ENCODE assay signal across 8 mouse cellular contexts in genomic region chr7:44353601-44354340, GRCm38 (mm10). TPM values are rescaled to one million over a fixed set of nuclear protein-coding genes. Genes with fewer than 3 reads are reported as not detected.
DNase-seq lines count a peak whose midpoint lies in the region; ATAC-seq and TF ChIP-seq lines count a peak whose summit lies in the region.

No protein-coding gene starts in this region.

- H3K4me2 ChIP-seq in midbrain, postnatal 0 days (ENCODE audit: low read depth, low read length, poor library complexity, severe bottlenecking) = no peak overlapping the region
- H3K4me2 ChIP-seq in limb, embryonic 14.5 days (replicated peaks; ENCODE audit: low read depth, low read length, severe bottlenecking) = peak overlapping the region; percentile 27
- H3K4me2 ChIP-seq in stomach, postnatal 0 days (replicated peaks; ENCODE audit: low read depth) = no peak overlapping the region

- no peak overlapping the region for H3K9ac ChIP-seq in midbrain, postnatal 0 days (replicated peaks; ENCODE audit: low read length, poor library complexity, severe bottlenecking)
- no peak overlapping the region for H3K9ac ChIP-seq in limb, embryonic 14.5 days (ENCODE audit: low read depth, low read length, severe bottlenecking)
- no peak overlapping the region for H3K9ac ChIP-seq in stomach, postnatal 0 days (ENCODE audit: low read length)

- no peaks in the 10 kb centered on the region for H3K9me3 ChIP-seq in midbrain, embryonic 10.5 days (replicated peaks)
- no peaks in the 10 kb centered on the region for H3K9me3 ChIP-seq in midbrain, postnatal 0 days (ENCODE audit: low read length)
- H3K9me3 ChIP-seq in limb, embryonic 14.5 days (ENCODE audit: control insufficient read depth, low read length) = no peaks in the 10 kb centered on the region
- no peaks in the 10 kb centered on the region for H3K9me3 ChIP-seq in stomach, postnatal 0 days (ENCODE audit: control insufficient read depth, low read length)

- no peak for ATAC-seq in midbrain, postnatal 0 days (ENCODE audit: low FRiP score)
- ATAC-seq in limb, embryonic 14.5 days (ENCODE audit: low FRiP score, low read depth) = no peak
- ATAC-seq in stomach, postnatal 0 days (ENCODE audit: low FRiP score, low TSS enrichment) = 0 out of 2 replicates have a peak, but pooled peaks have one; percentile 31

- no peak overlapping the region for H3K27ac ChIP-seq in midbrain, embryonic 10.5 days (replicated peaks)
- no peak overlapping the region for H3K27ac ChIP-seq in midbrain, postnatal 0 days (ENCODE audit: low read depth, low read length)
- H3K27ac ChIP-seq in limb, embryonic 14.5 days (replicated peaks; ENCODE audit: low read depth, low read length) = no peak overlapping the region
- no peak overlapping the region for H3K27ac ChIP-seq in stomach, postnatal 0 days (replicated peaks)

- WGBS in midbrain, embryonic 10.5 days = 2% methylated on average over 35 of the region's 35 CpGs
- WGBS in midbrain, postnatal 0 days = 15% methylated on average over 31 of the region's 35 CpGs
- 2% methylated on average over 31 of the region's 35 CpGs for WGBS in limb, embryonic 14.5 days
- 3% methylated on average over 33 of the region's 35 CpGs for WGBS in stomach, postnatal 0 days

- TF ChIP-seq EP300 in stomach, postnatal 0 days (optimal IDR thresholded peaks at IDR 0.05) = no peak

- H3K4me3 ChIP-seq in midbrain, embryonic 10.5 days = peak overlapping the region; percentile 46
- H3K4me3 ChIP-seq in midbrain, postnatal 0 days (ENCODE audit: low read depth, low read length) = no peak overlapping the region
- peak overlapping the region; percentile 24 for H3K4me3 ChIP-seq in limb, embryonic 14.5 days (replicated peaks; ENCODE audit: low read length)
- no peak overlapping the region for H3K4me3 ChIP-seq in stomach, postnatal 0 days (ENCODE audit: low read depth, low read length)

- no peak for TF ChIP-seq CTCF in midbrain, postnatal 0 days (IDR thresholded peaks at IDR 0.05)
- TF ChIP-seq CTCF in stomach, postnatal 0 days (IDR thresholded peaks at IDR 0.05; ENCODE audit: low read depth) = no peak

- H3K36me3 ChIP-seq in midbrain, embryonic 10.5 days = no peaks in the 10 kb centered on the region
- peaks cover 34% of the 10 kb centered on the region for H3K36me3 ChIP-seq in midbrain, postnatal 0 days (ENCODE audit: insufficient read depth, low read length)
- H3K36me3 ChIP-seq in limb, embryonic 14.5 days (ENCODE audit: control insufficient read depth, insufficient read depth, low read length) = no peaks in the 10 kb centered on the region
- H3K36me3 ChIP-seq in stomach, postnatal 0 days (ENCODE audit: control insufficient read depth, insufficient read depth, low read length) = no peaks in the 10 kb centered on the region

- peaks cover 80% of the 10 kb centered on the region for H3K4me1 ChIP-seq in midbrain, embryonic 10.5 days
- H3K4me1 ChIP-seq in midbrain, postnatal 0 days (ENCODE audit: insufficient read depth, low read length) = no peaks in the 10 kb centered on the region
- H3K4me1 ChIP-seq in limb, embryonic 14.5 days (ENCODE audit: control insufficient read depth, insufficient read depth, low read length) = peaks cover 10% of the 10 kb centered on the region; the same call in 1 of the 2 replicates
- H3K4me1 ChIP-seq in stomach, postnatal 0 days (replicated peaks; ENCODE audit: control insufficient read depth, insufficient read depth) = no peaks in the 10 kb centered on the region

- no peak for TF ChIP-seq POLR2A in limb, embryonic 14.5 days (IDR thresholded peaks at IDR 0.05; ENCODE audit: borderline replicate concordance, extremely low read depth, insufficient read depth, insufficient read length)

- peak; percentile 91 for DNase-seq in heart, adult 11 months
- no peak for DNase-seq in heart, adult 9 months (ENCODE audit: low spot score in 2 of 2)
- peak; percentile 62 for DNase-seq in midbrain, embryonic 10.5 days (ENCODE audit: low spot score)
- DNase-seq in midbrain, postnatal 0 days (ENCODE audit: low spot score) = no peak
- DNase-seq in limb, embryonic 14.5 days (ENCODE audit: low spot score) = no peak
- DNase-seq in stomach, postnatal 0 days (ENCODE audit: low spot score) = peak; percentile 70
- no peak for DNase-seq in thymus, postnatal 14 days
- no peak for DNase-seq in yolk sac, embryonic 10.5 days (ENCODE audit: low spot score)

- H3K27me3 ChIP-seq in midbrain, embryonic 10.5 days (ENCODE audit: low read depth, poor library complexity, severe bottlenecking) = peaks cover 99% of the 10 kb centered on the region
- H3K27me3 ChIP-seq in midbrain, postnatal 0 days (ENCODE audit: insufficient read depth, low read length) = peaks cover 5% of the 10 kb centered on the region; the same call in 1 of the 2 replicates
- peaks cover 83% of the 10 kb centered on the region for H3K27me3 ChIP-seq in limb, embryonic 14.5 days (ENCODE audit: control insufficient read depth, insufficient read depth, low read length)
- H3K27me3 ChIP-seq in stomach, postnatal 0 days (ENCODE audit: control insufficient read depth, insufficient read depth, low read length) = peaks cover 34% of the 10 kb centered on the region

RNA-seq across cellular contexts. Expression of gene Syt3, which starts 30.1 kb away (rescaled TPM):
- 1.9 and 2.0 TPM in 2 replicates for polyA plus RNA-seq in midbrain, embryonic 10.5 days (2016; fragmentation: Nextera tagmentation; extraction: Ambion mirVana)
- 119 and 144 TPM in 2 replicates for total RNA-seq in midbrain, postnatal 0 days (2014; rRNA removed)
- 88.4 and 96.7 TPM in 2 replicates for polyA plus RNA-seq in midbrain, postnatal 0 days (2015; fragmentation: Nextera tagmentation; extraction: Ambion mirVana)
- polyA plus RNA-seq in limb, embryonic 14.5 days (2012; rRNA removed) = 3.3 and 3.8 TPM in 2 replicates
- polyA plus RNA-seq in limb, embryonic 14.5 days (2014; fragmentation: Nextera tagmentation; extraction: Ambion mirVana) = 2.2 and 4.6 TPM in 2 replicates
- 1.2 and 1.4 TPM in 2 replicates for polyA plus RNA-seq in stomach, postnatal 0 days (2015; fragmentation: Nextera tagmentation; extraction: Ambion mirVana)

RNA-seq across cellular contexts. Expression of gene 1700008O03Rik, which starts 31.8 kb away (rescaled TPM):
- 1.7 TPM in 2 replicates for polyA plus RNA-seq in midbrain, embryonic 10.5 days (2016; fragmentation: Nextera tagmentation; extraction: Ambion mirVana)
- total RNA-seq in midbrain, postnatal 0 days (2014; rRNA removed) = 0.38 and 1.4 TPM in 2 replicates
- 3.8 and 5.2 TPM in 2 replicates for polyA plus RNA-seq in midbrain, postnatal 0 days (2015; fragmentation: Nextera tagmentation; extraction: Ambion mirVana)
- 2.1 and 2.7 TPM in 2 replicates for polyA plus RNA-seq in limb, embryonic 14.5 days (2012; rRNA removed)
- 0.67 and 0.73 TPM in 2 replicates for polyA plus RNA-seq in limb, embryonic 14.5 days (2014; fragmentation: Nextera tagmentation; extraction: Ambion mirVana)
- 0.68 and 0.75 TPM in 2 replicates for polyA plus RNA-seq in stomach, postnatal 0 days (2015; fragmentation: Nextera tagmentation; extraction: Ambion mirVana)

RNA-seq across cellular contexts. Expression of gene Shank1, which starts 43.7 kb away (rescaled TPM):
- 1.5 and 2.6 TPM in 2 replicates for polyA plus RNA-seq in midbrain, embryonic 10.5 days (2016; fragmentation: Nextera tagmentation; extraction: Ambion mirVana)
- 48.1 and 60.3 TPM in 2 replicates for total RNA-seq in midbrain, postnatal 0 days (2014; rRNA removed)
- 33.9 and 39.2 TPM in 2 replicates for polyA plus RNA-seq in midbrain, postnatal 0 days (2015; fragmentation: Nextera tagmentation; extraction: Ambion mirVana)
- 13.6 and 18.2 TPM in 2 replicates for polyA plus RNA-seq in limb, embryonic 14.5 days (2012; rRNA removed)
- polyA plus RNA-seq in limb, embryonic 14.5 days (2014; fragmentation: Nextera tagmentation; extraction: Ambion mirVana) = 4.0 and 4.3 TPM in 2 replicates
- 0.53 and 0.61 TPM in 2 replicates for polyA plus RNA-seq in stomach, postnatal 0 days (2015; fragmentation: Nextera tagmentation; extraction: Ambion mirVana)

RNA-seq across cellular contexts. Expression of gene Clec11a, which starts 47.1 kb away (rescaled TPM):
- 2.2 and 2.4 TPM in 2 replicates for polyA plus RNA-seq in midbrain, embryonic 10.5 days (2016; fragmentation: Nextera tagmentation; extraction: Ambion mirVana)
- 3.2 and 3.9 TPM in 2 replicates for total RNA-seq in midbrain, postnatal 0 days (2014; rRNA removed)
- polyA plus RNA-seq in midbrain, postnatal 0 days (2015; fragmentation: Nextera tagmentation; extraction: Ambion mirVana) = 3.5 and 3.8 TPM in 2 replicates
- polyA plus RNA-seq in limb, embryonic 14.5 days (2012; rRNA removed) = 21.2 and 22.8 TPM in 2 replicates
- 12.4 and 15.5 TPM in 2 replicates for polyA plus RNA-seq in limb, embryonic 14.5 days (2014; fragmentation: Nextera tagmentation; extraction: Ambion mirVana)
- polyA plus RNA-seq in stomach, postnatal 0 days (2015; fragmentation: Nextera tagmentation; extraction: Ambion mirVana) = 11.1 and 11.4 TPM in 2 replicates

Comparison
In these comparisons a context has a peak if more than half of its experiments do, and no peak if none do; other contexts are left out.
1. DNase-seq: peak in heart, adult 11 months (single experiment), midbrain, embryonic 10.5 days (single experiment) and stomach, postnatal 0 days (single experiment); none in heart, adult 9 months (0 of 2), midbrain, postnatal 0 days (single experiment), limb, embryonic 14.5 days (single experiment), thymus, postnatal 14 days (single experiment) and yolk sac, embryonic 10.5 days (single experiment).
2. H3K4me3 ChIP-seq: peak in midbrain, embryonic 10.5 days (single experiment) and limb, embryonic 14.5 days (single experiment); none in midbrain, postnatal 0 days (single experiment) and stomach, postnatal 0 days (single experiment).
3. RNA of gene Syt3, which starts 30.1 kb away (polyA plus RNA-seq): 88.4 to 96.7 TPM in midbrain, postnatal 0 days; 2.2 to 4.6 TPM in limb, embryonic 14.5 days, 1.9 to 2.0 TPM in midbrain, embryonic 10.5 days and 1.2 to 1.4 TPM in stomach, postnatal 0 days; every median in the first group is over 10 times any median in the second.